Mouse (Mus musculus): Measurements from ENCODE around the gene Noxred1. TPM values are rescaled to one million over a fixed set of nuclear protein-coding genes. Genes with fewer than 3 reads are reported as not detected.
"Not testable (repeated sequence)": the region's sequence is repeated elsewhere in the genome, so short reads cannot be mapped to it uniquely, and the experiment has no call there.

The Noxred1 gene
- total RNA-seq, 2 experiments from 2014 or later = 1.1 to 1.5 TPM

GRCm38 (mm10) chr12:87230379-87230895 lies 8.1 kb downstream of the Noxred1 start:
- DNase-seq (ENCODE audit: low spot score in 2 of 2) = no peak

GRCm38 (mm10) chr12:87229633-87230032 lies 8.9 kb downstream of the Noxred1 start:
- DNase-seq (ENCODE audit: low spot score in 2 of 2) = no peak

- no peak for DNase-seq (ENCODE audit: low spot score in 2 of 2)
Observed at GRCm38 (mm10) chr12:87226801-87227200, 11.7 kb downstream of the Noxred1 start.

- DNase-seq (ENCODE audit: low spot score in 2 of 2) = no peak
Observed at GRCm38 (mm10) chr12:87224950-87225349, 13.6 kb downstream of the Noxred1 start.

GRCm38 (mm10) chr12:87219362-87219761 lies 19.2 kb downstream of the Noxred1 start:
- no peak for DNase-seq (ENCODE audit: low spot score in 2 of 2)

GRCm38 (mm10) chr12:87217596-87217995 lies 20.9 kb downstream of the Noxred1 start:
- no peak for DNase-seq (ENCODE audit: low spot score in 2 of 2)

GRCm38 (mm10) chr12:87216053-87216452 lies 22.5 kb downstream of the Noxred1 start:
- DNase-seq (ENCODE audit: low spot score in 2 of 2) = no peak

- no peak for DNase-seq (ENCODE audit: low spot score in 2 of 2)
Observed at GRCm38 (mm10) chr12:87212844-87213606, 25.5 kb downstream of the Noxred1 start.

GRCm38 (mm10) chr12:87205789-87206188 lies 32.7 kb downstream of the Noxred1 start:
- not testable (repeated sequence) for DNase-seq (ENCODE audit: low spot score in 2 of 2)

GRCm38 (mm10) chr12:87201694-87202093 lies 36.8 kb downstream of the Noxred1 start:
- no peak for DNase-seq (ENCODE audit: low spot score in 2 of 2)

GRCm38 (mm10) chr12:87199973-87200586 lies 38.5 kb downstream of the Noxred1 start, which contains the start of gene Tmed8:
Gene Tmed8 (minus strand): TSS chr12:87200454.
- DNase-seq (ENCODE audit: low spot score in 2 of 2) = peak; percentile 75 to 85

GRCm38 (mm10) chr12:87199206-87199972 lies 39.1 kb downstream of the Noxred1 start, which contains the start of gene Samd15:
Gene Samd15 (plus strand): TSS chr12:87199723.
- DNase-seq (ENCODE audit: low spot score in 2 of 2) = peak in 1 of 2 experiments; percentile 40

GRCm38 (mm10) chr12:87198792-87199191 lies 39.7 kb downstream of the Noxred1 start:
- no peak for DNase-seq (ENCODE audit: low spot score in 2 of 2)

GRCm38 (mm10) chr12:87196310-87196709 lies 42.2 kb downstream of the Noxred1 start:
- DNase-seq (ENCODE audit: low spot score in 2 of 2) = no peak

- no peak for DNase-seq (ENCODE audit: low spot score in 2 of 2)
Observed at GRCm38 (mm10) chr12:87195069-87195468, 43.5 kb downstream of the Noxred1 start.

- DNase-seq (ENCODE audit: low spot score in 2 of 2) = no peak
Observed at GRCm38 (mm10) chr12:87193008-87193407, 45.5 kb downstream of the Noxred1 start.

GRCm38 (mm10) chr12:87177631-87178030 lies 60.9 kb downstream of the Noxred1 start:
- no peak for DNase-seq (ENCODE audit: low spot score in 2 of 2)

GRCm38 (mm10) chr12:87175194-87175946 lies 63.2 kb downstream of the Noxred1 start:
- no peak for DNase-seq (ENCODE audit: low spot score in 2 of 2)
